Mouse (Mus musculus) CH12.LX (cell line): ENCODE measurements around the gene Man1b1.

ENCODE experiments used
- CTCF ChIP-seq, 2 experiments: IDR thresholded peaks in 1 of 2; conservative IDR thresholded peaks in 1 of 2; 2 replicates each; pipeline ENCODE4 v1.5.1; 2011 to 2012; ENCODE audit warnings: low read depth in 2 of 2, low read length in 2 of 2, improper control_type of control experiment in 1 of 2, inconsistent platforms in 1 of 2, mild to moderate bottlenecking in 1 of 2, moderate library complexity in 1 of 2
- E2F4 ChIP-seq: IDR thresholded peaks from 2 replicates; pipeline ENCODE4 v1.6.1; 2011; ENCODE audit warnings: low read depth, low read length, improper control_type of control experiment; ENCODE audit not compliant: insufficient replicate concordance
- HCFC1 ChIP-seq: IDR thresholded peaks from 2 replicates; pipeline ENCODE4 v1.6.1; 2012; ENCODE audit warnings: low read depth, mild to moderate bottlenecking, inconsistent platforms, low read length, improper control_type of control experiment
- NELFE ChIP-seq: IDR thresholded peaks from 2 replicates; pipeline ENCODE4 v1.6.1; 2011; ENCODE audit warnings: low read depth, low read length, improper control_type of control experiment
- POLR2A ChIP-seq: IDR thresholded peaks from 2 replicates; pipeline ENCODE4 v1.6.1; 2011; ENCODE audit warnings: low read depth, mild to moderate bottlenecking, improper control_type of control experiment, low read length
- RAD21 ChIP-seq: IDR thresholded peaks from 2 replicates; pipeline ENCODE4 v1.6.1; 2011; ENCODE audit warnings: low read depth, mild to moderate bottlenecking, low read length, improper control_type of control experiment, moderate library complexity
- SMC3 ChIP-seq: IDR thresholded peaks from 2 replicates; pipeline ENCODE4 v1.6.1; 2011; ENCODE audit warnings: low read depth, low read length, improper control_type of control experiment
- TBP ChIP-seq: conservative IDR thresholded peaks from 2 replicates; pipeline ENCODE4 v1.6.1; 2011; ENCODE audit warnings: low read depth, low read length, improper control_type of control experiment
- ZC3H11A ChIP-seq: IDR thresholded peaks from 2 replicates; pipeline ENCODE4 v1.6.1; 2012; ENCODE audit warnings: low read depth, mild to moderate bottlenecking, inconsistent platforms, low read length, improper control_type of control experiment
- ZKSCAN1 ChIP-seq: IDR thresholded peaks from 2 replicates; pipeline ENCODE4 v1.6.1; 2012; ENCODE audit warnings: low read depth, inconsistent platforms, low read length, improper control_type of control experiment, borderline replicate concordance
- ZMIZ1 ChIP-seq: IDR thresholded peaks from 2 replicates; pipeline ENCODE4 v1.6.1; 2012; ENCODE audit warnings: low read depth, mild to moderate bottlenecking, inconsistent platforms, low read length, improper control_type of control experiment
- ZNF384 ChIP-seq: IDR thresholded peaks from 2 replicates; pipeline ENCODE4 v1.6.1; 2012; ENCODE audit warnings: low read depth, low read length, improper control_type of control experiment, inconsistent platforms

DNA sequence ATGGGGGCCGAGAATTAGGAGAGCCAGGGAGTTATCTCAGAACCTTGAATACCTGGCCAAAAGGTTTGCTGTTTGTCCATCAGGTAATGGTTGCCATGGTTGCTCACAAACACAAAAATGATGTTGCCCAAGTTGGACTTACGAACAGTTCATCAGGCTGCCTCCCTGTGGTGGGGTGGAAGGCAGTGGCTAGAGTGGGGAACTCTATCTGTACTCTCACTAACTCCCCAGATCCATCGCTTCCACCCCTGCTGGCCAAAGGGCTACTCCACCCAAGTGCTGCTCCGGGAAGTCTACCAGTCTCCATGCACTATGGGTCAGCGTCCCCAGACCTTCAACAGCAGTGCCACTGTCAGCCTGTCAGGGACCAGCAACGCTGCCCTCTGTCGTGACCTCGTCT lies 66.9 kb downstream of the Man1b1 start, which contains the start of gene Npdc1:
- TF ChIP-seq SMC3 (no peak), ZMIZ1 (no peak), CTCF (conservative IDR thresholded peaks at IDR 0.05 in 1 of 2, IDR thresholded peaks at IDR 0.05 in 1 of 2; ENCODE audit: low read depth in 2 of 2, low read length in 2 of 2) (no peak), POLR2A (no peak), E2F4 (no peak), TBP (no peak), NELFE (no peak), ZC3H11A (no peak), HCFC1 (no peak), ZNF384 (no peak), RAD21 (no peak), ZKSCAN1 (no peak)
